Mouse (Mus musculus): Measurements from ENCODE around the gene Fbxl16.

Fbxl16 gene

GRCm38 (mm10) chr17:25841117-25841880 lies 32.4 kb downstream of the Fbxl16 start, which contains the start of gene Gm20683:
Gene Gm20683, minus strand, starts transcription at chr17:25841763.
- DNase-seq (ENCODE audit: low spot score in 2 of 2), result no peak

- DNase-seq (ENCODE audit: low spot score in 2 of 2), result no peak
These were observed 33.6 kb downstream of the Fbxl16 start for GRCm38 (mm10) chr17:25842509-25842908.

GRCm38 (mm10) chr17:25843122-25843521 lies 34.2 kb downstream of the Fbxl16 start:
- no peak for DNase-seq (ENCODE audit: low spot score in 2 of 2)

GRCm38 (mm10) chr17:25843636-25844395 lies 34.9 kb downstream of the Fbxl16 start:
- peak in 1 of 2 experiments; percentile 57 for DNase-seq (ENCODE audit: low spot score in 2 of 2)

GRCm38 (mm10) chr17:25844396-25844901 lies 35.6 kb downstream of the Fbxl16 start, which contains the start of gene Rhot2:
Gene Rhot2, minus strand, starts transcription at chr17:25844851.
- peak; percentile 95 to 96 for DNase-seq (ENCODE audit: low spot score in 2 of 2)

GRCm38 (mm10) chr17:25860229-25860628 lies 51.3 kb downstream of the Fbxl16 start:
- no peak for DNase-seq (ENCODE audit: low spot score in 2 of 2)

GRCm38 (mm10) chr17:25860832-25861703 lies 52.2 kb downstream of the Fbxl16 start, which contains the start of gene Wdr90:
Gene Wdr90, minus strand, starts transcription at chr17:25861501.
- DNase-seq (ENCODE audit: low spot score in 2 of 2), result peak; percentile 94 to 97

- DNase-seq (ENCODE audit: low spot score in 2 of 2), result no peak
These were observed 53.1 kb downstream of the Fbxl16 start for GRCm38 (mm10) chr17:25861704-25862612.

- no peak for DNase-seq (ENCODE audit: low spot score in 2 of 2)
These were observed 54.8 kb downstream of the Fbxl16 start for GRCm38 (mm10) chr17:25863681-25864080.

GRCm38 (mm10) chr17:25864311-25864710 lies 55.4 kb downstream of the Fbxl16 start:
- no peak for DNase-seq (ENCODE audit: low spot score in 2 of 2)

GRCm38 (mm10) chr17:25865288-25865687 lies 56.4 kb downstream of the Fbxl16 start:
- DNase-seq (ENCODE audit: low spot score in 2 of 2), result no peak

- no peak for DNase-seq (ENCODE audit: low spot score in 2 of 2)
These were observed 57.3 kb downstream of the Fbxl16 start for GRCm38 (mm10) chr17:25866172-25866571.

GRCm38 (mm10) chr17:25867509-25867835 lies 58.6 kb downstream of the Fbxl16 start:
- DNase-seq (ENCODE audit: low spot score in 2 of 2), result no peak

GRCm38 (mm10) chr17:25867836-25868600 lies 59.1 kb downstream of the Fbxl16 start:
- no peak for DNase-seq (ENCODE audit: low spot score in 2 of 2)

- peak; percentile 76 to 82 for DNase-seq (ENCODE audit: low spot score in 2 of 2)
These were observed 59.8 kb downstream of the Fbxl16 start, which contains the start of gene Mcrip2 for GRCm38 (mm10) chr17:25868601-25869191. Gene Mcrip2, minus strand, starts transcription at chr17:25868764.

GRCm38 (mm10) chr17:25869498-25869897 lies 60.6 kb downstream of the Fbxl16 start:
- DNase-seq (ENCODE audit: low spot score in 2 of 2), result no peak

GRCm38 (mm10) chr17:25869954-25870353 lies 61.1 kb downstream of the Fbxl16 start:
- DNase-seq (ENCODE audit: low spot score in 2 of 2), result no peak

All from right cerebral cortex, adult 2 months (tissue).